Mouse (Mus musculus) kidney, adult 2 months (tissue): ENCODE results near the gene C330007P06Rik. TPM values are rescaled to one million over a fixed set of nuclear protein-coding genes. Genes with fewer than 3 reads are reported as not detected.

ENCODE experiments used
- DNase-seq: peaks from one replicate; pipeline ENCODE4 v3.0.0; 2021
- H3K27ac ChIP-seq: fragments of 200-500 bp; 2 replicates; pipeline ENCODE4 v1.5.1; 2012; ENCODE audit warnings: low read depth, low read length, control low read depth, inconsistent platforms; ENCODE audit not compliant: insufficient read depth
- H3K27me3 ChIP-seq: fragments of 200-500 bp; replicated peaks from 2 replicates; pipeline ENCODE4 v1.6.1; 2012; ENCODE audit warnings: mild to moderate bottlenecking, moderate library complexity, low read length, inconsistent platforms; ENCODE audit not compliant: control insufficient read depth, insufficient read depth
- H3K36me3 ChIP-seq: fragments of 200-500 bp; 2 replicates; pipeline ENCODE4 v1.6.1; 2012; ENCODE audit warnings: mild to moderate bottlenecking, moderate library complexity, low read length, inconsistent platforms; ENCODE audit not compliant: control insufficient read depth, insufficient read depth
- H3K4me1 ChIP-seq: fragments of 200-500 bp; 2 replicates; pipeline ENCODE4 v1.6.1; 2011; ENCODE audit warnings: low read length; ENCODE audit not compliant: control insufficient read depth, insufficient read depth
- H3K4me3 ChIP-seq: fragments of 200-500 bp; 2 replicates; pipeline ENCODE4 v1.5.1; 2011; ENCODE audit warnings: mild to moderate bottlenecking, low read depth, low read length, control low read depth; ENCODE audit not compliant: insufficient read depth
- CTCF ChIP-seq: fragments of 200-500 bp; conservative IDR thresholded peaks from 2 replicates; pipeline ENCODE4 v1.5.1; 2011; ENCODE audit warnings: low read depth, mild to moderate bottlenecking, control low read depth, low read length, moderate library complexity, mixed read lengths; ENCODE audit not compliant: insufficient read depth, insufficient read length
- POLR2A ChIP-seq: fragments of 200-500 bp; IDR thresholded peaks from one replicate; pipeline ENCODE4 v1.6.1; 2011; ENCODE audit warnings: low read depth, low read length, control low read depth
- WGBS: fragments of 180-500 bp; shearing (Covaris S2); methylation state at CpG from one replicate; pipeline ENCODE4 v1.1.7; 2018; 5-methylcytosine and 5-hydroxymethylcytosine counted together
- polyA plus RNA-seq: library from polyadenylated mRNA; depleted of rRNA; stranded (reverse); fragments of >200 nt; gene quantifications from 2 replicates; pipeline ENCODE4 v1.2.3, GENCODE M21; 2012; rRNA removed

The C330007P06Rik gene
- polyA plus RNA-seq, 1 experiment: 17.8 TPM

- under 1% methylated on average over 40 of the region's 41 CpGs for WGBS
- H3K27me3 ChIP-seq: no peaks in the 10 kb centered on the region
- peaks cover 8% of the 10 kb centered on the region for H3K36me3 ChIP-seq
- H3K27ac ChIP-seq: peak overlapping the region; percentile 89
- peak; percentile 59 for TF ChIP-seq CTCF
- TF ChIP-seq POLR2A: no peak
- DNase-seq: peak; percentile 84
- H3K4me1 ChIP-seq: peaks cover 5% of the 10 kb centered on the region; the same call in 1 of the 2 replicates
- peak overlapping the region; percentile 80 for H3K4me3 ChIP-seq
These were observed 77.7 kb downstream of the C330007P06Rik start for GRCm38 (mm10) chrX:36796163-36796581.

- under 1% methylated on average over 41 of the region's 41 CpGs for WGBS
- H3K4me3 ChIP-seq: peak within 1 kb of the TSS; percentile 80
- H3K36me3 ChIP-seq: peaks cover 8% of the 10 kb centered on the region
- no peaks in the 10 kb centered on the region for H3K27me3 ChIP-seq
- TF ChIP-seq CTCF (no peak), POLR2A (peak; percentile 72)
- peak; percentile 94 for DNase-seq
- peak within 1 kb of the TSS; percentile 97 for H3K27ac ChIP-seq
- peaks cover 5% of the 10 kb centered on the region; the same call in 1 of the 2 replicates for H3K4me1 ChIP-seq
These were observed 78.3 kb downstream of the C330007P06Rik start, which contains the start of gene Slc25a5 for GRCm38 (mm10) chrX:36795424-36796162. TSS of gene Slc25a5 (plus strand) at chrX:36795651.

- WGBS: 35% methylated on average over 5 of the region's 5 CpGs
- Histone ChIP-seq H3K27ac (peak overlapping the region; percentile 42; the same call in 1 of the 2 replicates), H3K4me3 (no peak overlapping the region)
These were observed 79.3 kb downstream of the C330007P06Rik start for GRCm38 (mm10) chrX:36794571-36794970.

GRCm38 (mm10) chrX:36789360-36789759 lies 84.6 kb downstream of the C330007P06Rik start:
- DNase-seq: peak; percentile 35
- Histone ChIP-seq H3K4me1 (peaks cover 2% of the 10 kb centered on the region; the same call in 1 of the 2 replicates), H3K27ac (no peak overlapping the region), H3K4me3 (no peak overlapping the region), H3K27me3 (no peaks in the 10 kb centered on the region), H3K36me3 (no peaks in the 10 kb centered on the region)
- WGBS: 47% methylated on average over 4 of the region's 4 CpGs
- TF ChIP-seq CTCF (no peak), POLR2A (no peak)

More at GRCm38 (mm10) chrX:36794571-36794970, 79.3 kb downstream of the C330007P06Rik start:
- peak; percentile 63 for DNase-seq
- Histone ChIP-seq H3K27me3 (no peaks in the 10 kb centered on the region), H3K4me1 (peaks cover 5% of the 10 kb centered on the region; the same call in 1 of the 2 replicates), H3K36me3 (peaks cover 8% of the 10 kb centered on the region)
- TF ChIP-seq CTCF (no peak), POLR2A (no peak)

GRCm38 (mm10) chrX:36777694-36778093 lies 96.2 kb downstream of the C330007P06Rik start:
- WGBS: 58% methylated on average over 4 of the region's 4 CpGs
- TF ChIP-seq CTCF (no peak), POLR2A (no peak)
- H3K27ac ChIP-seq: no peak overlapping the region
- H3K27me3 ChIP-seq: no peaks in the 10 kb centered on the region
- no peaks in the 10 kb centered on the region for H3K36me3 ChIP-seq
- DNase-seq: peak; percentile 54
- no peaks in the 10 kb centered on the region for H3K4me1 ChIP-seq
- no peak overlapping the region for H3K4me3 ChIP-seq

- DNase-seq: no peak
- Histone ChIP-seq H3K27ac (no peak overlapping the region), H3K4me1 (no peaks in the 10 kb centered on the region; the same call in 1 of the 2 replicates), H3K36me3 (no peaks in the 10 kb centered on the region), H3K4me3 (no peak overlapping the region), H3K27me3 (no peaks in the 10 kb centered on the region)
- 92% methylated on average over 5 of the region's 5 CpGs for WGBS
- TF ChIP-seq POLR2A (no peak), CTCF (no peak)
These were observed 98.4 kb downstream of the C330007P06Rik start for GRCm38 (mm10) chrX:36775520-36775919.

Other genes with a start within 250 kb of the C330007P06Rik start
- 0.56 and 0.64 TPM in 2 replicates for gene Akap17b, start 228.7 kb downstream of the C330007P06Rik start, polyA plus RNA-seq
- gene Slc25a43, start 130.5 kb downstream of the C330007P06Rik start, polyA plus RNA-seq: 0.97 and 1.6 TPM in 2 replicates
- gene Slc25a5, start 78.5 kb downstream of the C330007P06Rik start, polyA plus RNA-seq: 1,901 and 2,104 TPM in 2 replicates
- gene Ube2a, start 211 bp downstream of the C330007P06Rik start, polyA plus RNA-seq: 33.1 and 44.2 TPM in 2 replicates
- 0.39 and 0.88 TPM in 2 replicates for gene Nkrf, start 28.8 kb upstream of the C330007P06Rik start, polyA plus RNA-seq
- 5.3 and 5.7 TPM in 2 replicates for gene Sept6, start 117.7 kb upstream of the C330007P06Rik start, polyA plus RNA-seq
- 0.22 and 0.29 TPM in 2 replicates for gene Sowahd, start 174.7 kb upstream of the C330007P06Rik start, polyA plus RNA-seq
- gene Rpl39, start 211.3 kb upstream of the C330007P06Rik start, polyA plus RNA-seq: 69.4 and 115 TPM in 2 replicates
- gene Upf3b, start 236.2 kb upstream of the C330007P06Rik start, polyA plus RNA-seq: 2.9 and 4.5 TPM in 2 replicates